Mouse (Mus musculus): ENCODE results near the gene Fam199x. TPM values are rescaled to one million over a fixed set of nuclear protein-coding genes. Genes with fewer than 3 reads are reported as not detected.

Fam199x gene
- polyA plus RNA-seq (2015; fragmentation: Nextera tagmentation; extraction: Ambion mirVana): 5.9 and 6.1 TPM in 2 replicates

DNA sequence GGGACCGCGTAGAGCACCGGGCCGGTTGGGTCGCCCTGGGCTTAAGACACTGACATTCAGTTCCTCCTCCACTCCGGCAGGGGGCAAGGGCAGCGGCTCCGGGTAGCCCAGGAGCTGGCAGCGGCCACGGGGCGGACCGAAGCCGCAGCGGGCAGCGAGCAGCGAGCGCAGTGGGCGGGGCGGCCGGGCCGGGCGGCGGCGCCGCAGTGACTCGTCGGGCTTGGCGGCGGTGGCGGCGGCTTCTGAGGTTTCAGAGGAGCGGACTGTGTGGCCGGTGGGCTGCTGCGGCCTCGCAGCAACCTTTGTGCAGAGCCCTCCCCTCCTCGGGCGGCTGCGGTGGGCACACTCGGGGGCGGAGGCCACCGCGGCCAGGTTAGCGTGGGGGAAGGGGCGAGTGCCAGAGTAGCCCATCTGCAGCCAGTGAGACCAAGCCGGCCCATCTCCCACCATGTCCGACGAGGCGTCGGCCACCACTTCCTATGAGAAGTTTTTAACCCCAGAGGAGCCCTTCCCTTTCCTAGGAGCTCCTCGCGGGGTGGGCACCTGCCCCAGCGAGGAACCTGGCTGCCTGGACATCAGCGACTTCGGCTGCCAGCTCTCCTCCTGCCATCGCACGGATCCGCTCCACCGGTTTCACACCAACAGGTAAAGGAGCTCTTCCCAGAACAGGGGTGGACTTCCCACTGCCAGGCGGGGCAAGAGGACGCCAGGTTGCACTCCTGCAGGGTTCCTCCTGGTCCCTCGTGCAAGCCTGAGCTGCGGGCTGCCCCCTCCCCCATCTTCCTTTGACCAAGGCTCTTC is at the start of gene Fam199x:
Fam199x (plus strand) TSS at position 170 of the 801 bp plus-strand sequence.

DNA sequence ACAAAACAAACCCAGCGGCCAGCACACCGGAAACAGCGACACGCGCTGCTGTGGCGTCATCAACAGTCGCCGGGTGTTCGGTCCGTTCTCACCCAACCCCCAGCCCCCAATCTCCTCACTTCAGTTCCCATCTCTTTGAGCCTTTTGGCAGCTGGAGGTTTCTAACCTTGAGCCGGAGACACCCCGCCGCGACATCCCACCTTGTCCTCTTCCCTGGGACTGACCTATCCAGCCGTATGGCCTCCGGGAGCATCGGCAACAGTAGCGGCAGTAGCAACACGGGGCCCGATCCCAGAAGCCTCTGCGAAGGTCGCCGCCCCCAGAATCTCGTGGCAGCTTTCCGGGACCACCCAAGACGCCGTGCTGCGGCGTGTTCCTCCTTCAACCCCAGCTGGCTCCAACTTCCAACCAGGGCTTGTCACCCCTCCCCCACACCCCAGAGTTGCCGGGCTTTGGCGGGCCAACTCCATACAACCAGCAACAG is 11.4 kb upstream of the Fam199x start, which contains the start of gene Slc25a53:
Slc25a53 (minus strand) TSS at position 303 of the 484 bp plus-strand sequence.

GRCm38 (mm10) chrX:137121718-137122117 is 72.3 kb downstream of the Fam199x start, which contains the start of gene Esx1:
Gene Esx1, minus strand, starts transcription at chrX:137122083.

Other genes starting within 250 kb of the Fam199x start
- gene Plp1, start 226.9 kb upstream of the Fam199x start, polyA plus RNA-seq (2015; fragmentation: Nextera tagmentation; extraction: Ambion mirVana): 53.6 and 127 TPM in 2 replicates
- 16.1 and 17.6 TPM in 2 replicates for gene Rab9b, start 180.8 kb upstream of the Fam199x start, polyA plus RNA-seq (2015; fragmentation: Nextera tagmentation; extraction: Ambion mirVana)
- gene H2bfm, start 122.3 kb upstream of the Fam199x start, polyA plus RNA-seq (2015; fragmentation: Nextera tagmentation; extraction: Ambion mirVana): not detected in 2 replicates
- gene Tmsb15b2, start 74.1 kb upstream of the Fam199x start, polyA plus RNA-seq (2015; fragmentation: Nextera tagmentation; extraction: Ambion mirVana): 73.8 and 75.2 TPM in 2 replicates
- gene Tmsb15l, start 72.7 kb upstream of the Fam199x start, polyA plus RNA-seq (2015; fragmentation: Nextera tagmentation; extraction: Ambion mirVana): 6.3 and 6.4 TPM in 2 replicates
- 32.9 and 39.1 TPM in 2 replicates for gene Tmsb15b1, start 72.7 kb upstream of the Fam199x start, polyA plus RNA-seq (2015; fragmentation: Nextera tagmentation; extraction: Ambion mirVana)
- 535 and 581 TPM in 2 replicates for gene Zcchc18, start 56.4 kb upstream of the Fam199x start, polyA plus RNA-seq (2015; fragmentation: Nextera tagmentation; extraction: Ambion mirVana)
- gene Slc25a53, start 11.3 kb upstream of the Fam199x start, polyA plus RNA-seq (2015; fragmentation: Nextera tagmentation; extraction: Ambion mirVana): 7.9 and 9.9 TPM in 2 replicates
- gene Esx1, start 72.5 kb downstream of the Fam199x start, polyA plus RNA-seq (2015; fragmentation: Nextera tagmentation; extraction: Ambion mirVana): not detected in 2 replicates

Measured in neural tube, postnatal 0 days (tissue).